Mouse (Mus musculus) lung, embryonic 15.5 days (tissue): Measurements from ENCODE around the gene Hspa4. TPM values are rescaled to one million over a fixed set of nuclear protein-coding genes. Genes with fewer than 3 reads are reported as not detected.
"Not testable (repeated sequence)": the region's sequence is repeated elsewhere in the genome, so short reads cannot be mapped to it uniquely, and the experiment has no call there.

Source experiments
- ATAC-seq: fragments of 200-750 bp; cut with Nextera tagmentation; 2 replicates; pipeline ENCODE4 v1.8.0; 2017; ENCODE audit warnings: moderate number of reproducible peaks, borderline replicate concordance; ENCODE audit not compliant: low FRiP score, low TSS enrichment; ENCODE audit errors: extremely low read depth
- H3K27ac ChIP-seq: fragments of 300-500 bp; sonication (generic); 2 replicates; pipeline ENCODE4 v1.5.1; 2015; ENCODE audit warnings: moderate library complexity, mild to moderate bottlenecking, inconsistent platforms
- H3K27me3 ChIP-seq: fragments of 300-500 bp; sonication (generic); 2 replicates; pipeline ENCODE4 v1.6.1; 2015; ENCODE audit warnings: inconsistent platforms
- H3K36me3 ChIP-seq: fragments of 300-500 bp; sonication (generic); 2 replicates; pipeline ENCODE4 v1.6.1; 2015; ENCODE audit warnings: inconsistent platforms
- H3K4me1 ChIP-seq: fragments of 300-500 bp; sonication (generic); 2 replicates; pipeline ENCODE4 v1.6.1; 2015; ENCODE audit warnings: inconsistent platforms
- H3K4me2 ChIP-seq: fragments of 300-500 bp; sonication (generic); 2 replicates; pipeline ENCODE4 v1.6.1; 2015; ENCODE audit warnings: inconsistent platforms, mild to moderate bottlenecking, moderate library complexity
- H3K4me3 ChIP-seq: fragments of 300-500 bp; sonication (generic); 2 replicates; pipeline ENCODE4 v1.5.1; 2015; ENCODE audit warnings: mild to moderate bottlenecking, inconsistent platforms
- H3K9ac ChIP-seq: fragments of 300-500 bp; sonication (generic); 2 replicates; pipeline ENCODE4 v1.6.1; 2015; ENCODE audit warnings: inconsistent platforms
- H3K9me3 ChIP-seq: fragments of 300-500 bp; sonication (generic); 2 replicates; pipeline ENCODE4 v1.6.1; 2016; ENCODE audit warnings: inconsistent platforms
- WGBS: fragments of 180-500 bp; shearing (Covaris S2); methylation state at CpG from one replicate; pipeline ENCODE4 v1.1.7; 2015; 5-methylcytosine and 5-hydroxymethylcytosine counted together
- polyA plus RNA-seq: library from polyadenylated mRNA; unstranded; fragments of >200 nt; fragmentation: Nextera tagmentation; extraction: Ambion mirVana; gene quantifications from 2 replicates; pipeline ENCODE4 v1.2.1, GENCODE M21; 2015

The Hspa4 gene
- polyA plus RNA-seq, 1 experiment from 2014 or later = 88.8 TPM

- Histone ChIP-seq H3K36me3 (no peaks in the 10 kb centered on the region), H3K9ac (no peak overlapping the region), H3K4me2 (no peak overlapping the region), H3K4me1 (peaks cover 28% of the 10 kb centered on the region), H3K27ac (no peak overlapping the region), H3K4me3 (no peak overlapping the region), H3K27me3 (no peaks in the 10 kb centered on the region), H3K9me3 (no peaks in the 10 kb centered on the region)
- no peak for ATAC-seq
- 84% methylated on average over 14 of the region's 14 CpGs for WGBS
Observed at GRCm38 (mm10) chr11:53304044-53304840, 4.0 kb upstream of the Hspa4 start.

DNA sequence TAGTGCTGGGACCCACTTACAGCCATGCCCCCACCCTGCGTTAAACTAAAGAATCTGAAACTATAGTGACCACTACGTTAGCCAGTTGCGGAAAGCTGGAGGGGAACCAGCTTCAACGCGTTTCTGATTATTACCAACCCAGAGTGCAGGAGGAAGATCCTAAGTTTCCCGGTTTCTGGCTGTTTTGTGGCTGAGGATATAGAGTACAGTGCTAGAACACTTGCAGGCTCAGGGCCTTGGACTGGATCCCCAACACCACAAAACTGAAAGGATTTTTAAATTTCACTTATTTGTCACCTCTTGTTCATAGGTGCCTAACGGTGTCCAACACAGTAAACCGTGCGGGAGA is 884 bp upstream of the Hspa4 start:
- WGBS = 48% methylated on average over 9 of the region's 9 CpGs
- Histone ChIP-seq H3K9me3 (no peaks in the 10 kb centered on the region), H3K9ac (peak overlapping the region; percentile 49), H3K4me1 (peaks cover 36% of the 10 kb centered on the region), H3K4me3 (peak overlapping the region; percentile 100), H3K27me3 (no peaks in the 10 kb centered on the region), H3K36me3 (no peaks in the 10 kb centered on the region), H3K27ac (peak overlapping the region; percentile 97), H3K4me2 (peak overlapping the region; percentile 62)
- no peak for ATAC-seq

DNA sequence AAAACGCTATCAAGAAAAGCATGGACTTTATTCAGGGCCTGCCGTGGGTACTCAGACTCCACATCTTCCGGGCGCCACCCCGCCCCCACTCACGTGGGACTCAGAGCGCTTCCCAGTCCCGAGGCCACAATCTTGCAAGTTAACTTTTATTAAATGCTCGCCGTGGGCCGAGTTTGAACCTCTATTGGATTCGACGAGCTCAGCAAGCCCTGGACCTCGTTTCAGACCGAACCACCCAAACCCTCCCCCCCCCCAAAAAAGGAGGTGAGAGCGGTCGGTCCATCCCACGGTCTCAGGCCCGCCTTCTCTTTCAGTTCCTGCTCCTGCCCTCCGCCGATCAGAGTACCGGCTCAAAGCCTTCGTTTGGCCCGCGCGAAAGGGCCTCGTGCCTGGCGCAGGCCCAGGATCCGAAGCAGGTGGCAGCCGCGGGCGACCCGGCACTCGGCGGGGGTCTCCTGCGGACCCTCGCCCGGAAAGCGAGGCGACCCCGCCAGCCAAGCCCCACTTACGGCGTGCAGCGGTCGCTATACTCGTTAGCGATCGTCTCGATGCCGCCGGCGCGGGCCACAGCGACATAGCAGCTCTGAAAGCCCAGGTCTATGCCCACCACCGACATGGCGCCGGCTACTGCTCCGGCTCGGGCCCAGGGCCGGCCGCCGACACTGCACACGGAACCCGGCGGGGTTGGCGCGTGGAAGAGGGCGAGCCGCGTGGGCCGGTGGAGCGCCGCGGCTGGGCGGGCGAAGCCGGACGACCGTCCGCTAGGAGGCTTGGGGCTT is 517 bp downstream of the Hspa4 start:
- H3K27me3 ChIP-seq = no peaks in the 10 kb centered on the region
- under 1% methylated on average over 78 of the region's 80 CpGs for WGBS
- H3K9ac ChIP-seq = peak overlapping the region; percentile 91
- peak overlapping the region; percentile 64 for H3K4me2 ChIP-seq
- ATAC-seq = peak; percentile 76
- H3K4me3 ChIP-seq = peak overlapping the region; percentile 100
- peaks cover 39% of the 10 kb centered on the region for H3K4me1 ChIP-seq
- no peaks in the 10 kb centered on the region for H3K9me3 ChIP-seq
- H3K27ac ChIP-seq = peak overlapping the region; percentile 97
- no peaks in the 10 kb centered on the region for H3K36me3 ChIP-seq

DNA sequence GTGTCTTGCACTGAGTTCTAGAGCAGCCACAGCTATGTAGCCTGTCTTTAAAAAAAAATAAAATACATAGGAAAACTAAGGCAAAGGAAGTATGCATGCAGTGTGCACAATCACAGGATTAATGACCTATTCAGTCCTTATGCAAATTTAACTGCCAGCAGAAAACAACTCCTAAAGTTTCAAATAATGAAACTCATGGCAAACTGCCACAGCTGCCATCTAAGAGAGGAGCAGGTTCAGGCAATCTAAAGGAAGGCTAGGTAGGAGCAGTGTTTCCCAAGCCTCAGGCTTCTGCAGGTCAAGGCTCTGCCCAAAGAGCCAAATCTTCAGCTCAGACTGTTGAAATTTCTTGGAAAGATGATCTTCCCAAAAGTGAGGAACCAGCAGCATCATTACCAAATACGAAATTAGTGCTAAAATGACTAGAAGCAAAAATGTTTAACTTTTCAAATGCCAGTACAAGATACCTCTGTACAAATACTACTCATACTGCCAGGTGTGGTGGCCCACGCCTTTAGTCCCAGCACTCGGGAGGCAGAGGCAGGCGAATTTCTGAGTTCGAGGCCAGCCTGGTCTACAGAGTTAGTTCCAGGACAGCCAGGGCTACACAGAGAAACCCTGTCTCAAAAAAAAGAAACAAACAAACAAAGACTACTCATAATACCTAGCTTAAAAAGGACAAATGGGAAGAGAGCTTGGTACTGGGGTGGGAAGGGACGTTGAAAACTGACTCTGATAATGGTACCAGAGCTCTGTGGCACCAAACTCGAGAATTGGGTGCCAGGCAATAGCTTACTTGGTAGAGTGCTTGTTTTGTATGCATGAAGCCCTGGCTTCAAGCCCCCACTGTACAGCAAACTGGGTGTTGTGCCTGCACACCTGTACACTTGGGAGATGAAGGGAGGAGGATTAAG is 2.1 kb downstream of the Hspa4 start:
- peak overlapping the region; percentile 64 for H3K4me2 ChIP-seq
- H3K9ac ChIP-seq = peak overlapping the region; percentile 91; the same call in 1 of the 2 replicates
- H3K36me3 ChIP-seq = peaks cover 3% of the 10 kb centered on the region; the same call in 1 of the 2 replicates
- WGBS = 84% methylated on average over 7 of the region's 7 CpGs
- no peaks in the 10 kb centered on the region for H3K9me3 ChIP-seq
- ATAC-seq = no peak
- peaks cover 41% of the 10 kb centered on the region for H3K4me1 ChIP-seq
- H3K27me3 ChIP-seq = no peaks in the 10 kb centered on the region
- no peak overlapping the region for H3K27ac ChIP-seq
- peak overlapping the region; percentile 100 for H3K4me3 ChIP-seq

DNA sequence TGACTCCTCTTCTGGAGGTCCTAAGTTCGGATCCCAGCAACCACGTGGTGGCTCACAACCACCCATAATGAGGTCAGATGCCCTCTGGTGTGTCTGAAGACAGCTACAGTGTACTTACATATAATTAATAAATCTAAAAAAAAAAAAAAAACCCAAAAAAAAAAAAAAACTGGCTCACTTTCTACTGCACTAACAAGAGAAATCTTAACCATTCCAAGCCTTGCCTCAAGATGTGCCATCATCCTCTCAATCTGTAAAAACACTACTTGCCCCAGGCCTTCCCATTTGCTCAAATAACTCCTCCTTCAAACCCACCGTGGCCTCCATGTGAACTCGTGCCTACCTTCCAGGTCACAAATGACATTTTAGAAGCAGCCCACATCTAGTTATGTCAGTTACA is 3.4 kb downstream of the Hspa4 start:
- Histone ChIP-seq H3K36me3 (peaks cover 14% of the 10 kb centered on the region), H3K9me3 (no peaks in the 10 kb centered on the region), H3K27me3 (no peaks in the 10 kb centered on the region), H3K27ac (no peak overlapping the region), H3K4me2 (no peak overlapping the region), H3K4me1 (peaks cover 41% of the 10 kb centered on the region), H3K9ac (no peak overlapping the region), H3K4me3 (no peak overlapping the region)
- 66% methylated on average over 4 of the region's 4 CpGs for WGBS
- no peak for ATAC-seq

- ATAC-seq = no peak
- Histone ChIP-seq H3K9me3 (no peaks in the 10 kb centered on the region), H3K36me3 (peaks cover 31% of the 10 kb centered on the region), H3K27me3 (no peaks in the 10 kb centered on the region), H3K4me1 (peaks cover 32% of the 10 kb centered on the region), H3K27ac (no peak overlapping the region), H3K4me3 (no peak overlapping the region), H3K4me2 (no peak overlapping the region), H3K9ac (no peak overlapping the region)
- WGBS = 38% methylated on average over 5 of the region's 5 CpGs
Observed at GRCm38 (mm10) chr11:53294441-53294840, 5.8 kb downstream of the Hspa4 start.

- Histone ChIP-seq H3K9me3 (no peaks in the 10 kb centered on the region), H3K4me2 (no peak overlapping the region), H3K9ac (no peak overlapping the region), H3K4me1 (0 out of 2 replicates have a peak, but pooled peaks cover 5% of the 10 kb centered on the region), H3K4me3 (no peak overlapping the region), H3K27ac (no peak overlapping the region), H3K27me3 (no peaks in the 10 kb centered on the region), H3K36me3 (peaks cover 66% of the 10 kb centered on the region)
- ATAC-seq = no peak
- 90% methylated on average over 11 of the region's 11 CpGs for WGBS
Observed at GRCm38 (mm10) chr11:53290871-53291270, 9.4 kb downstream of the Hspa4 start.

- not testable (repeated sequence) for H3K27ac ChIP-seq, H3K4me3 ChIP-seq, H3K9ac ChIP-seq, H3K27me3 ChIP-seq, H3K4me1 ChIP-seq, ATAC-seq, H3K4me2 ChIP-seq, H3K9me3 ChIP-seq
- 90% methylated on average over 2 of the region's 2 CpGs for WGBS
- H3K36me3 ChIP-seq = peaks cover 73% of the 10 kb centered on the region
Observed at GRCm38 (mm10) chr11:53290187-53290586, 10.1 kb downstream of the Hspa4 start.

GRCm38 (mm10) chr11:53285885-53286284 is 14.4 kb downstream of the Hspa4 start:
- no peak for ATAC-seq
- H3K4me2 ChIP-seq = no peak overlapping the region
- no peak overlapping the region for H3K27ac ChIP-seq
- H3K9me3 ChIP-seq = no peaks in the 10 kb centered on the region
- H3K9ac ChIP-seq = no peak overlapping the region
- no peaks in the 10 kb centered on the region for H3K27me3 ChIP-seq
- peaks cover 87% of the 10 kb centered on the region for H3K36me3 ChIP-seq
- no peaks in the 10 kb centered on the region for H3K4me1 ChIP-seq
- no peak overlapping the region for H3K4me3 ChIP-seq
- 72% methylated on average over 6 of the region's 6 CpGs for WGBS

DNA sequence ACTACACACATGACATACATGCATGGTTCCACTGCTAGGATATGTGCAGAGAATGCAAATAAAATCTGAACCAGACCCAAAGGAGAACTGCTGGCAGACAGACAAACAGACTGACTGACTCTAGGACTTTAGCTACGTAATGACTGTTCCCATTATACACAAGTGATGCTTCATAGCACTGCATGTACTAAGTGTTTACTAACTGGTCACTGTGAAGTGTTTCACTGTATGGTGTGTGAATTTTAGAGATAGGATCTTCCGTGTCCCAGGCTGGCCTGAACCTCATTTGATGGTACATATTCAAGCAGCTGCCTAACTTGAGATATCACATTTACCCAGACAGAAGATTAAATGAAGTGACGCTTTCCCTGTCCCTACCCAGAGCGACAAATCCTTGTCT is 21.8 kb downstream of the Hspa4 start:
- H3K9me3 ChIP-seq = no peaks in the 10 kb centered on the region
- no peak overlapping the region for H3K9ac ChIP-seq
- no peak overlapping the region for H3K4me3 ChIP-seq
- H3K4me2 ChIP-seq = no peak overlapping the region
- ATAC-seq = no peak
- no peak overlapping the region for H3K27ac ChIP-seq
- no peaks in the 10 kb centered on the region for H3K4me1 ChIP-seq
- H3K27me3 ChIP-seq = no peaks in the 10 kb centered on the region
- 79% methylated on average over 4 of the region's 4 CpGs for WGBS
- H3K36me3 ChIP-seq = peaks cover 63% of the 10 kb centered on the region

- no peaks in the 10 kb centered on the region for H3K27me3 ChIP-seq
- H3K9me3 ChIP-seq = no peaks in the 10 kb centered on the region
- no peak overlapping the region for H3K4me3 ChIP-seq
- no peak overlapping the region for H3K27ac ChIP-seq
- 92% methylated on average over 3 of the region's 3 CpGs for WGBS
- H3K36me3 ChIP-seq = peaks cover 66% of the 10 kb centered on the region
- H3K4me1 ChIP-seq = no peaks in the 10 kb centered on the region
- no peak overlapping the region for H3K4me2 ChIP-seq
- H3K9ac ChIP-seq = no peak overlapping the region
- no peak for ATAC-seq
Observed at GRCm38 (mm10) chr11:53275358-53275757, 24.9 kb downstream of the Hspa4 start.
